Mouse (Mus musculus) bone marrow macrophage, adult 2 months (primary cell): ENCODE measurements at regions not wholly inside any gene's neighbourhood (a gene's known extent, or its start where the extent isn't known, plus 50 kb on each side); places are given as distances from the start of the nearest gene placed in this dataset.

ENCODE experiments used
- CTCF ChIP-seq: IDR thresholded peaks from 2 replicates; pipeline ENCODE4 v1.5.1; 2012; ENCODE audit warnings: low read depth, mild to moderate bottlenecking, low read length, moderate library complexity
- POLR2A ChIP-seq: IDR thresholded peaks from 2 replicates; pipeline ENCODE4 v1.6.1; 2012; ENCODE audit warnings: mild to moderate bottlenecking, low read depth, low read length, borderline replicate concordance

DNA sequence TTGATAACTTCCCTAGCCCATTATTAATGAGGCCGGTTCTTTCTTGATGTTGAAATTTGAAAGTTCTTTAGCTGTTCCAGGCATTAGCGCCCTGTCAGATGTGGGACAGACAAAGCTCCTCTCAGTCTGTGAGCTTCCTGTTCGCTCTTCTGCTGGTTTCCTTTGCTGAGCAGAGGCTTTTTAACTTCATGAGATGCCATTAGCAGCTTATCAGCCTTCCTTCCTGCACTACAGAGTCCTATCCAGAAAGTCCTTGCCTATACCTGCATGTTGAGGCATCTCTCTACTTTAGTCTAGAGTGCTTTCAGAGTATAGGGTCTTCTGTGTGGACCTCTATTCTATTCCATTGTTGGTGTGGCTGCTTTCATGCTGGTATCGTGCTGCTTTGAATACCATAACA is 126.3 kb upstream of the Mpp6 start:
- no peak for TF ChIP-seq CTCF
- TF ChIP-seq POLR2A = no peak
